Comparison of ENCODE assay signal across 9 mouse cellular contexts in genomic region chr2:158139628-158140027, GRCm38 (mm10). TPM values are rescaled to one million over a fixed set of nuclear protein-coding genes. Genes with fewer than 3 reads are reported as not detected.
DNase-seq lines count a peak whose midpoint lies in the region; ATAC-seq and TF ChIP-seq lines count a peak whose summit lies in the region.
"Had no signal": no experiment of that assay in that cellular context is flagged by ENCODE, and none has a peak within 500 bp of the region (broad histone marks: within the 10 kb centered on the region; RNA-seq: fewer than 3 reads in every experiment).

No protein-coding gene starts in this region.

- DNase-seq in cerebellum, postnatal 25 days, result peak; percentile 41 to 52
- DNase-seq in cerebellum, adult 9-10 months, result no peak
- DNase-seq in G1E (ENCODE audit: low spot score), result no peak
- DNase-seq in frontal cortex, adult 2 months (ENCODE audit: extremely low spot score in 1 of 2, low spot score in 1 of 2), result peak; percentile 29 to 56
- DNase-seq in heart, postnatal 36 days, result peak; percentile 70 to 72
- DNase-seq in spleen, postnatal 4 days (ENCODE audit: low spot score in 2 of 2), result no peak

- H3K4me2 ChIP-seq in liver, embryonic 15.5 days, result peak overlapping the region; percentile 81; the same call in 1 of the 2 replicates
- H3K4me2 ChIP-seq in stomach, embryonic 15.5 days, result no peak overlapping the region
- H3K4me2 ChIP-seq: midbrain, embryonic 12.5 days had no signal

- peak overlapping the region; percentile 97; the same call in 1 of the 2 replicates for H3K27ac ChIP-seq in liver, embryonic 15.5 days (replicated peaks)
- peak overlapping the region; percentile 54; the same call in 1 of the 2 replicates for H3K27ac ChIP-seq in stomach, embryonic 15.5 days
- H3K27ac ChIP-seq: midbrain, embryonic 12.5 days had no signal

- TF ChIP-seq CTCF in G1E (IDR thresholded peaks at IDR 0.05; ENCODE audit: low read depth, low read length), result no peak

- ATAC-seq in G1E (ENCODE audit: extremely low read depth, insufficient number of reproducible peaks, low FRiP score, poor library complexity, severe bottlenecking), result no peak
- no peak for ATAC-seq in liver, embryonic 15.5 days (ENCODE audit: insufficient read depth)
- ATAC-seq in stomach, embryonic 15.5 days (ENCODE audit: insufficient read depth, low FRiP score, low read depth), result 0 out of 2 replicates have a peak, but pooled peaks have one; percentile 12

- H3K36me3 ChIP-seq in G1E (replicated peaks), result peaks cover 81% of the 10 kb centered on the region
- peaks cover 89% of the 10 kb centered on the region for H3K36me3 ChIP-seq in liver, embryonic 15.5 days (replicated peaks)
- H3K36me3 ChIP-seq in stomach, embryonic 15.5 days, result 0 out of 2 replicates have a peak, but pooled peaks cover 5% of the 10 kb centered on the region
- H3K36me3 ChIP-seq: midbrain, embryonic 12.5 days had no signal

- H3K9ac ChIP-seq in liver, embryonic 15.5 days, result peak overlapping the region; percentile 14
- no peak overlapping the region for H3K9ac ChIP-seq in stomach, embryonic 15.5 days
- H3K9ac ChIP-seq: midbrain, embryonic 12.5 days had no signal

- H3K9me3 ChIP-seq in G1E (replicated peaks), result no peaks in the 10 kb centered on the region
- H3K9me3 ChIP-seq in liver, embryonic 15.5 days (replicated peaks), result no peaks in the 10 kb centered on the region
- no peaks in the 10 kb centered on the region for H3K9me3 ChIP-seq in stomach, embryonic 15.5 days
- H3K9me3 ChIP-seq: midbrain, embryonic 12.5 days had no signal

- H3K4me3 ChIP-seq in G1E (ENCODE audit: low read depth, low read length), result peak overlapping the region; percentile 35; the same call in 1 of the 2 replicates
- no peak overlapping the region for H3K4me3 ChIP-seq in liver, embryonic 15.5 days (replicated peaks)
- no peak overlapping the region for H3K4me3 ChIP-seq in stomach, embryonic 15.5 days (replicated peaks)
- H3K4me3 ChIP-seq: midbrain, embryonic 12.5 days had no signal

- 51% methylated on average over 7 of the region's 7 CpGs for WGBS in liver, embryonic 15.5 days (ENCODE audit: insufficient replicate concordance)
- 49% methylated on average over 7 of the region's 7 CpGs for WGBS in stomach, embryonic 15.5 days

- intact Hi-C loops in heart, postnatal 36 days (cut with DNase I), result loop anchor here (2.0 kb wide), 1 partner anchor 17 kb away; no protein-coding TSS in a partner anchor

- H3K27me3 ChIP-seq in G1E (ENCODE audit: insufficient read depth, low read length), result no peaks in the 10 kb centered on the region
- no peaks in the 10 kb centered on the region for H3K27me3 ChIP-seq in liver, embryonic 15.5 days
- H3K27me3 ChIP-seq in stomach, embryonic 15.5 days (replicated peaks), result no peaks in the 10 kb centered on the region

- H3K4me1 ChIP-seq in G1E (ENCODE audit: insufficient read depth, low read depth, low read length), result peaks cover 73% of the 10 kb centered on the region
- H3K4me1 ChIP-seq in liver, embryonic 15.5 days (replicated peaks), result peaks cover 85% of the 10 kb centered on the region
- peaks cover 49% of the 10 kb centered on the region for H3K4me1 ChIP-seq in stomach, embryonic 15.5 days

RNA-seq across cellular contexts. Expression of gene Tgm2, which starts 6.6 kb away (rescaled TPM):
- total RNA-seq in G1E (2014; fragmentation: Nextera tagmentation) (17.2 and 18.7 TPM in 2 replicates), G1E (2017) (23.0 and 23.5 TPM in 2 replicates)
- polyA plus RNA-seq in G1E (2012), result 29.8 and 37.0 TPM in 2 replicates
- polyA plus RNA-seq in frontal cortex, adult 2 months (2012; rRNA removed), result 11.2 and 11.3 TPM in 2 replicates
- 100 to 1,000 TPM; 237 to 310 TPM for total RNA-seq in heart, postnatal 36 days (2021)
- 67.7 and 77.8 TPM in 2 replicates for polyA plus RNA-seq in liver, embryonic 15.5 days (2015; fragmentation: Nextera tagmentation; extraction: Ambion mirVana)
- polyA plus RNA-seq in stomach, embryonic 15.5 days (2015; fragmentation: Nextera tagmentation; extraction: Ambion mirVana), result 91.7 and 93.1 TPM in 2 replicates

Comparison
In these comparisons a context has a peak if more than half of its experiments do, and no peak if none do; other contexts are left out.
1. DNase-seq: peak in cerebellum, postnatal 25 days (2 of 2), frontal cortex, adult 2 months (2 of 2) and heart, postnatal 36 days (2 of 2); none in cerebellum, adult 9-10 months (single experiment), G1E (single experiment) and spleen, postnatal 4 days (0 of 2).